Mouse (Mus musculus): ENCODE measurements around the gene Mars2. TPM values are rescaled to one million over a fixed set of nuclear protein-coding genes. Genes with fewer than 3 reads are reported as not detected.
A peak's percentile ranks its signal among the peaks of the same experiment; 100 is the strongest.

Gene Mars2
- total RNA-seq, 2 experiments from 2014 or later = 8.2 to 9.8 TPM

GRCm38 (mm10) chr1:55217191-55217590, 19.8 kb upstream of the Mars2 start:
- DNase-seq (ENCODE audit: extremely low spot score in 1 of 2, low spot score in 1 of 2) = no peak

GRCm38 (mm10) chr1:55221352-55221751, 15.6 kb upstream of the Mars2 start:
- peak in 1 of 2 experiments; percentile 21 for DNase-seq (ENCODE audit: extremely low spot score in 1 of 2, low spot score in 1 of 2)

GRCm38 (mm10) chr1:55223026-55223425, 14.0 kb upstream of the Mars2 start:
- DNase-seq (ENCODE audit: extremely low spot score in 1 of 2, low spot score in 1 of 2) = no peak

GRCm38 (mm10) chr1:55224111-55224510, 12.9 kb upstream of the Mars2 start:
- peak; percentile 19 to 23 for DNase-seq (ENCODE audit: extremely low spot score in 1 of 2, low spot score in 1 of 2)

GRCm38 (mm10) chr1:55225398-55225797, 11.6 kb upstream of the Mars2 start:
- no peak for DNase-seq (ENCODE audit: extremely low spot score in 1 of 2, low spot score in 1 of 2)

GRCm38 (mm10) chr1:55226011-55226857, 10.7 kb upstream of the Mars2 start, which contains the start of gene Rftn2:
Gene Rftn2, minus strand, starts transcription at chr1:55226782.
- DNase-seq (ENCODE audit: extremely low spot score in 1 of 2, low spot score in 1 of 2) = no peak

GRCm38 (mm10) chr1:55227376-55227775, 9.6 kb upstream of the Mars2 start:
- DNase-seq (ENCODE audit: extremely low spot score in 1 of 2, low spot score in 1 of 2) = no peak

- no peak for DNase-seq (ENCODE audit: extremely low spot score in 1 of 2, low spot score in 1 of 2)
These were observed 8.6 kb upstream of the Mars2 start for GRCm38 (mm10) chr1:55228256-55228884.

- no peak for DNase-seq (ENCODE audit: extremely low spot score in 1 of 2, low spot score in 1 of 2)
These were observed 2.0 kb upstream of the Mars2 start for GRCm38 (mm10) chr1:55234910-55235520.

GRCm38 (mm10) chr1:55236487-55236886, 490 bp upstream of the Mars2 start:
- no peak for DNase-seq (ENCODE audit: extremely low spot score in 1 of 2, low spot score in 1 of 2)

- DNase-seq (ENCODE audit: extremely low spot score in 1 of 2, low spot score in 1 of 2) = no peak
These were observed 725 bp downstream of the Mars2 start for GRCm38 (mm10) chr1:55237643-55238161.

GRCm38 (mm10) chr1:55238496-55238895, 1.5 kb downstream of the Mars2 start:
- DNase-seq (ENCODE audit: extremely low spot score in 1 of 2, low spot score in 1 of 2) = no peak

GRCm38 (mm10) chr1:55239237-55239636, 2.3 kb downstream of the Mars2 start:
- DNase-seq (ENCODE audit: extremely low spot score in 1 of 2, low spot score in 1 of 2) = no peak

GRCm38 (mm10) chr1:55246374-55246773, 9.4 kb downstream of the Mars2 start:
- no peak for DNase-seq (ENCODE audit: extremely low spot score in 1 of 2, low spot score in 1 of 2)

GRCm38 (mm10) chr1:55264385-55264784, 27.4 kb downstream of the Mars2 start:
- DNase-seq (ENCODE audit: extremely low spot score in 1 of 2, low spot score in 1 of 2) = no peak

- DNase-seq (ENCODE audit: extremely low spot score in 1 of 2, low spot score in 1 of 2) = no peak
These were observed 28.5 kb downstream of the Mars2 start for GRCm38 (mm10) chr1:55265447-55265846.

GRCm38 (mm10) chr1:55279081-55279480, 42.1 kb downstream of the Mars2 start:
- DNase-seq (ENCODE audit: extremely low spot score in 1 of 2, low spot score in 1 of 2) = no peak
